Mouse (Mus musculus): ENCODE results near the gene Bbx. TPM values are rescaled to one million over a fixed set of nuclear protein-coding genes. Genes with fewer than 3 reads are reported as not detected.

The Bbx gene
- total RNA-seq, 2 experiments from 2014 or later = 17.4 to 18.9 TPM

DNA sequence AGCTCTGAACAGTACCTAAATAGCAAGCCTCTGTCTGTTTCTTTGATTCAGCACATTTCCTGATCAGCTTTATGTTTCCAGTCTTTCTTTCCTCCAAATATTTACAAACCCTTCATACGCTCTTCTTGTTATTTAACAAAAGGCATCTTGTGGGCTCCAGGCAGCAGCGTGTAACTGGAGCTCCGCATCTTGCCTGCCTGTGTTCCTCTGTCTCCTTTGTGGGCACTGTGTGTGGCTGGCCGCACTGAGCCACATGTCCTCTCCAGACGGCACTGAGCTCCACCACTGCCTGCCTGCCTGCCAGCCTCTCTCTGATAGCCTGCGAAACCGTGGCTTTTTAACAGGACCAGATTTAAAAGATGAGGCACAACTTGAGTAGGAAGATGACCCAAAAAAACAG is 259.4 kb downstream of the Bbx start:
- no peak for DNase-seq (ENCODE audit: low spot score in 2 of 2)

DNA sequence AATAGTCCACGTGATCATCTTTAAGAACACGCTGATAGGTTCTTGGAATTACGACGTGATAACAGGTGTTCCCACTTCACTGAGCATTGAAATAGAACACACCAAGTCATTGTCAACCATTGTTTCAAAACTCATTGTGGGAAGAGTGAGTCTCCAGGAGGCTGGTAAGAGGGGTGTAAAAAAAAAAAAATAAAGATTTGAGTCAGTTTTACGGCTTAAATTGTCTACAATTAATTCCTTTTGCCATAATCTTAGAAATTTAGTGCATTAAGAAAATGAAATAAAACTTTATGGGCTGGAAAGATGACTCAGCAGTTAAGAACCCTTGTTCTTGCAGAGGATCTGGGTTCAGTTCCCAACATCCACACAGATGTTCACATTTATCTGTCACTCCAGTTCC is 261.4 kb downstream of the Bbx start:
- no peak for DNase-seq (ENCODE audit: low spot score in 2 of 2)

DNA sequence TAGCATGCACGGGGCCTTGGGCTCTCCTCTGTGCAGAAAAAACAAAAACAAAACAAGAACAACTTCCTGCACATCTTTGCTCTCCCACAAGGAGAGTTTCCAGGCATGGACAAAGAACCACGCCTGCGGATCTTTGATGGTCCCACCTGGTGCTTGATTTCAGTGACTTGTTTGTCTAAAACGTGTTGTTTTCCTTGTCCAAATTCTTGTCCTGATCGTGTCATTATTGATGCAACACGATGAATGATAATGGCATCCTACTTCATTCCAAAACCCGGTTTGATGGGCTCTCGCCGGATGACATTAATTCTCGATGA is 264.2 kb downstream of the Bbx start:
- DNase-seq (ENCODE audit: low spot score in 2 of 2) = no peak

DNA sequence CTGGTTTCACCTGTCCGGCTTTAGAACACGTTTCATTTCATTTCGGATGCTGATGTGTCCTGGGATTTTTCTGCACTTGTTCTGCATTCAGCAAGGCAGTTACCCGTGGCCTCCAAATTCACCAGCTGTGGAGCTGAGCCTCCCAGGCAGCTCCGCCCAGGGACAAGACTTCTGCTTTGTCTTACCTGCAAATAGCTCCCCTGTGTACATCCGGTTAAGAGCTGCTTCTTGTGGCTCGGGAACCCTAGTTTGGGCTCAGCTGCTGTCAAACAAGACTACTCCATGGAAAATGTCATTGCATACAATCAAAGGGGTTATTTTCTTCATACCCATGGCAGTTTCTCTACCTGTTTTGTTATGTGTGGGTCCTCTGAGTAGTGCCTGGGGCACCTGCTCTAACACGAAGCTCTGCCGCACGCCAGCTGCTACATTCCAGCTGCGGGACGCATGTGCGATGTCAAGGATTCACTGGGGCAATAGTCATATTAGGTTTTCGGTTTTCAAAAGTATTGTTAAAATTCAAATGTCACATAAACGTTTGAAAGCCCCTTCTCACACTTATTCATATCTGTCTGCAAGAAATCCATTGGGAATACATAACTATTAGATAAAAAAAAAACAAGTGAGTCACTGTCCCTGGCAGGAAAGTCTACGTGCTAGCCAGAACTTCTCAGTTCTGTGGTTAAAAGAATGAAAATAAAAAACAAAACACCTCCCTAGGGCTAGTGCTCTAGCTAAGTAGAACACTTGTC is 264.8 kb downstream of the Bbx start:
- DNase-seq (ENCODE audit: low spot score in 2 of 2) = no peak

DNA sequence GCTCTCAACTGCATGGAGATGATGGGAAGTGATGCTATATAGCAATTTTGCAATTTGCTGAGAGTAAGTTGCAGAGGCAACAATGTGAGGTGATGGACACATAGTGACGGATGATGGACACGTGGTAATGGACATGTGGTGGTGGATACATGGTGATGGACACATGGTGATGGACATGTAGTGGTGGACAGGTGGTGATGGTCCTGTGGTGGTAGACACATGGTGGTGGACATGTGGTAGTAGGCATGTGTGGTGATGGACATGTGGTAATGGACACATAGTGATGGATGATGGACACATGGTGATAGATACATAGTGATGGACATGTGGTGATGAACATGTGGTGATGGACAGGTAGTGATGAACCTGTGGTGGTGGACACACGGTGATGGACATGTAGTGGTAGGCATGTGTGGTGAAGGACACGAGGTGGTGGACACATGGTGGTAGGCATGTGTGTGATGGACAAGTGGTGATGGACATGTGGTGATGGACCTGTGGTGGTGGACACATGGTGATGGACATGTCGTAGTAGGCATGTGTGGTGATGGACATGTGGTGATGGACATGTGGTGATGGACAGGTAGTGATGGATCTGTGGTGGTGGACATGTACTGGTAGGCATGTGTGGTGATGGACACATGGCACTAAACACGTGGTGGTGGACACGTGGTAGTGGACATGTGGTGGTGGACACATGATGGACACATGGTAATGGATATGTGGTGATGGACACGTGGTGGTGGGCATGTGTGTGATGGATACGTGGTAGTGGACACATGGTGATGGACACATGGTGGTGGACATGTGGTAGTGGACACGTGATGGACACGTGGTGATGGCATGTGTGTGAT is 271.5 kb downstream of the Bbx start:
- no peak for DNase-seq (ENCODE audit: low spot score in 2 of 2)

DNA sequence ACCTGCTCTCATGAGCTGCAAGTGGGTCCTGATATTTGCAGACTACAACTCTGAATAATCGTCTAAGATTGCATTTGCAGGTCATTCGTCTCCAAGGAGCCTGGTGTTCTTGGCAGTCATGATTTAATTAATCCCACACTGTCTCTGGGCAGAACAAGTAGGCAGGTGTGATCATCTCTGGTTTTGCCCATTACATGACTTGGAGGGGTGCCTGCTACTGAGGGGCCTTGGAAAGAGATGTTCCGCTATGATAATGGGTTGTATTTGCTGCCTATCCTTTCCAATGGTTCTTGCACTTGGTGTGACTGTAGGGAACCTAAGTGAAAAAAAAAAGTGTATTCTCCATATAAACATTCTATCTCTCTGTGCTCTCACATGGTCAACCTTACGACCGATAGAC is 273.6 kb downstream of the Bbx start:
- DNase-seq (ENCODE audit: low spot score in 2 of 2) = no peak

DNA sequence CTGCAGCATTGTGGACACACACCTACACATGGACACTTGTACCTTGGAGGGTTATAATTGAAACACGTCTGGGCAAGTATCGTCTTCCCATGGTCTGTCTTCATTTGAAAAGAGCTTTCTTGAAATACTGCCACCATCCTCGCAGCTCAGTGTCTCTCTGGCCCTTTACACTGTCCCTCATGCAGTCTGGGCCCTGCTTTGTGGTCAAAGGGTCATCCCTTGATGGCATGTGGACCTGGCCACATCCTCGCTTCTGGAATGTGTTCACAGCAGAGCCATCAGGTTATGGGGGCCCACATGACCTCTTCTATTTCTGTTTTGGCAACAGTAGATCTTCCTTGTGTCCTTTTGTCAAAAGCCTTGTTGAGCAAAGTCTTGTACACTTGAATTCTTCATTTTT is 282.6 kb downstream of the Bbx start:
- DNase-seq (ENCODE audit: low spot score in 2 of 2) = no peak

DNA sequence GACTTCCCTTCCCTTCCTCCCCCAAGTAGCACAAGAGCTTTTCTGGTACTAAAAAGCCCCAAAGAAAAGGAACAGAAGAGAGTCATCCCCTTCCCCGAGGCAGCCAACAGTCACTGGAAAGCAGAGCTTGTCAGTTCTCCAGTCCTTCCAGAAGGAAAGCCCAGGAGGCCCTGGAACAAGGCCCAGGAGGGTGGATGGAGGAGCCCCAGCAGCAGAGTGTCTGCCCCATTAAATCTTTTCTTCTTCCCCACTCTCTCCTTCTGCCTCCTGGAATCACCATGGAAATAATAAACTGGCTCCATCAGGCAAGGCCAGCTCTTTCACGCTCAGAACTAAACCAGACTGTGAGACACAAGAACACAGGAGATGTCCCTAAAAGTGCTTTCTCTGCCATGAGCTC is 284.3 kb downstream of the Bbx start:
- DNase-seq (ENCODE audit: low spot score in 2 of 2) = peak; percentile 48 to 56

Other genes starting within 250 kb of the Bbx start
- not detected for gene Ccdc54, start 158.8 kb upstream of the Bbx start, total RNA-seq (2021)

All from layer of hippocampus, postnatal 14 days (tissue).